Mouse (Mus musculus) yolk sac, embryonic 10.5 days (tissue): ENCODE measurements around the gene Gm21970.
"Not testable (repeated sequence)": the region's sequence is repeated elsewhere in the genome, so short reads cannot be mapped to it uniquely, and the experiment has no call there.

Source experiments
- DNase-seq: peaks from one replicate; pipeline ENCODE4 v3.0.0-alpha.2; 2017; ENCODE audit warnings: low spot score

The Gm21970 gene

GRCm38 (mm10) chr16:91438599-91438998, 47.1 kb downstream of the Gm21970 start:
- DNase-seq = not testable (repeated sequence)

- peak; percentile 74 for DNase-seq
These were observed 49.8 kb downstream of the Gm21970 start for GRCm38 (mm10) chr16:91441366-91441765.

GRCm38 (mm10) chr16:91441811-91442240, 50.3 kb downstream of the Gm21970 start:
- DNase-seq = peak; percentile 70

GRCm38 (mm10) chr16:91442446-91442845, 50.9 kb downstream of the Gm21970 start:
- DNase-seq = no peak

GRCm38 (mm10) chr16:91443211-91443611, 51.7 kb downstream of the Gm21970 start:
- DNase-seq = no peak

GRCm38 (mm10) chr16:91444847-91445246, 53.3 kb downstream of the Gm21970 start:
- no peak for DNase-seq

GRCm38 (mm10) chr16:91445566-91445965, 54.0 kb downstream of the Gm21970 start:
- no peak for DNase-seq

GRCm38 (mm10) chr16:91446778-91447511, 55.4 kb downstream of the Gm21970 start:
- no peak for DNase-seq

GRCm38 (mm10) chr16:91447512-91447900, 56.0 kb downstream of the Gm21970 start:
- no peak for DNase-seq

GRCm38 (mm10) chr16:91448088-91448487, 56.6 kb downstream of the Gm21970 start:
- no peak for DNase-seq

GRCm38 (mm10) chr16:91448895-91449294, 57.4 kb downstream of the Gm21970 start:
- DNase-seq = no peak

GRCm38 (mm10) chr16:91450137-91451064, 58.9 kb downstream of the Gm21970 start:
- no peak for DNase-seq

- no peak for DNase-seq
These were observed 60.4 kb downstream of the Gm21970 start for GRCm38 (mm10) chr16:91451949-91452348.

GRCm38 (mm10) chr16:91452363-91452896, 60.9 kb downstream of the Gm21970 start:
- no peak for DNase-seq

- DNase-seq = no peak
These were observed 64.3 kb downstream of the Gm21970 start for GRCm38 (mm10) chr16:91455868-91456267.

- DNase-seq = no peak
These were observed 66.8 kb downstream of the Gm21970 start for GRCm38 (mm10) chr16:91458301-91458746.

GRCm38 (mm10) chr16:91458976-91459375, 67.5 kb downstream of the Gm21970 start:
- no peak for DNase-seq

GRCm38 (mm10) chr16:91459396-91459795, 67.9 kb downstream of the Gm21970 start:
- no peak for DNase-seq

GRCm38 (mm10) chr16:91459841-91460370, 68.4 kb downstream of the Gm21970 start:
- DNase-seq = no peak

GRCm38 (mm10) chr16:91461066-91461638, 69.6 kb downstream of the Gm21970 start:
- DNase-seq = no peak

- no peak for DNase-seq
These were observed 70.3 kb downstream of the Gm21970 start for GRCm38 (mm10) chr16:91461773-91462181.

GRCm38 (mm10) chr16:91462644-91463043, 71.1 kb downstream of the Gm21970 start:
- no peak for DNase-seq
